ENCODE assay signal across 25 mouse cellular contexts in genomic region chr11:30761381-30761780, GRCm38 (mm10).
"Had no signal": no experiment of that assay in that cellular context is flagged by ENCODE, and none has a peak within 500 bp of the region (broad histone marks: within the 10 kb centered on the region; RNA-seq: fewer than 3 reads in every experiment).

No protein-coding gene starts in this region.

- H3K9ac ChIP-seq: heart, embryonic 13.5 days; heart, embryonic 15.5 days; hindbrain, embryonic 13.5 days; hindbrain, embryonic 15.5 days; limb, embryonic 13.5 days; limb, embryonic 15.5 days; liver, embryonic 13.5 days had no signal

- H3K27me3 ChIP-seq: hindbrain, embryonic 13.5 days; hindbrain, embryonic 15.5 days; limb, embryonic 15.5 days had no signal

- H3K9me3 ChIP-seq: heart, embryonic 13.5 days; heart, embryonic 15.5 days; hindbrain, embryonic 13.5 days; hindbrain, embryonic 15.5 days; limb, embryonic 13.5 days; limb, embryonic 15.5 days; liver, embryonic 13.5 days had no signal

- H3K4me2 ChIP-seq: heart, embryonic 11.5 days; heart, embryonic 13.5 days; heart, embryonic 15.5 days; hindbrain, embryonic 13.5 days; hindbrain, embryonic 15.5 days; limb, embryonic 13.5 days; limb, embryonic 15.5 days; liver, embryonic 11.5 days; liver, embryonic 13.5 days had no signal

- H3K36me3 ChIP-seq: heart, embryonic 13.5 days; heart, embryonic 15.5 days; hindbrain, embryonic 13.5 days; hindbrain, embryonic 15.5 days; limb, embryonic 13.5 days; limb, embryonic 15.5 days; liver, embryonic 13.5 days had no signal

- H3K4me3 ChIP-seq: heart, adult 2 months; heart, embryonic 13.5 days; heart, embryonic 15.5 days; hindbrain, embryonic 13.5 days; hindbrain, embryonic 15.5 days; limb, embryonic 13.5 days; limb, embryonic 15.5 days; liver, embryonic 13.5 days had no signal

- ATAC-seq: hindbrain, postnatal 0 days; intestine, postnatal 0 days had no signal

- DNase-seq: gastrocnemius, postnatal 14 days; gastrocnemius, postnatal 36 days; heart, adult 11 months; heart, adult 2 months; heart, postnatal 14 days; heart, postnatal 36 days; kidney, adult 18-20 months; kidney, adult 8-10 months; kidney, postnatal 10 days; kidney, postnatal 25 days; kidney, postnatal 4 days; layer of hippocampus, adult 9-11 months; layer of hippocampus, postnatal 36 days; left cerebral cortex, postnatal 4 days; liver, embryonic 13.5 days had no signal

- H3K4me1 ChIP-seq: heart, embryonic 13.5 days; heart, embryonic 15.5 days; hindbrain, embryonic 13.5 days; hindbrain, embryonic 15.5 days; limb, embryonic 13.5 days; limb, embryonic 15.5 days; liver, embryonic 13.5 days had no signal

- H3K27ac ChIP-seq: heart, adult 2 months; heart, embryonic 13.5 days; heart, embryonic 15.5 days; hindbrain, embryonic 13.5 days; hindbrain, embryonic 15.5 days; hindbrain, postnatal 0 days; limb, embryonic 13.5 days; limb, embryonic 15.5 days; liver, embryonic 13.5 days had no signal
